Mouse (Mus musculus): ENCODE results near the gene Foxe1. TPM values are rescaled to one million over a fixed set of nuclear protein-coding genes. Genes with fewer than 3 reads are reported as not detected.

Gene Foxe1
- polyA plus RNA-seq, 1 experiment from 2014 or later = not detected

Other genes starting within 250 kb of the Foxe1 start
- gene Ncbp1, start 205.0 kb upstream of the Foxe1 start, polyA plus RNA-seq (2014; fragmentation: Nextera tagmentation; extraction: Ambion mirVana) = 77.6 and 81.5 TPM in 2 replicates
- 25.0 and 31.3 TPM in 2 replicates for gene Tstd2, start 204.9 kb upstream of the Foxe1 start, polyA plus RNA-seq (2014; fragmentation: Nextera tagmentation; extraction: Ambion mirVana)
- gene Xpa, start 147.3 kb upstream of the Foxe1 start, polyA plus RNA-seq (2014; fragmentation: Nextera tagmentation; extraction: Ambion mirVana) = 22.1 and 23.6 TPM in 2 replicates
- 11.3 and 13.1 TPM in 2 replicates for gene Trmo, start 45.8 kb downstream of the Foxe1 start, polyA plus RNA-seq (2014; fragmentation: Nextera tagmentation; extraction: Ambion mirVana)
- gene Hemgn, start 69.9 kb downstream of the Foxe1 start, polyA plus RNA-seq (2014; fragmentation: Nextera tagmentation; extraction: Ambion mirVana) = 0.27 and 0.42 TPM in 2 replicates
- 259 and 261 TPM in 2 replicates for gene Anp32b, start 107.3 kb downstream of the Foxe1 start, polyA plus RNA-seq (2014; fragmentation: Nextera tagmentation; extraction: Ambion mirVana)
- gene Nans, start 145.6 kb downstream of the Foxe1 start, polyA plus RNA-seq (2014; fragmentation: Nextera tagmentation; extraction: Ambion mirVana) = 81.5 and 86.8 TPM in 2 replicates
- 10.1 and 11.4 TPM in 2 replicates for gene Trim14, start 192.5 kb downstream of the Foxe1 start, polyA plus RNA-seq (2014; fragmentation: Nextera tagmentation; extraction: Ambion mirVana)

Measured in intestine, embryonic 14.5 days (tissue).